Comparison of ENCODE assay signal across 15 mouse cellular contexts in genomic region chr3:52740466-52741026, GRCm38 (mm10).
DNase-seq lines count a peak whose midpoint lies in the region; ATAC-seq and TF ChIP-seq lines count a peak whose summit lies in the region.
"Had no signal": no experiment of that assay in that cellular context is flagged by ENCODE, and none has a peak within 500 bp of the region (broad histone marks: within the 10 kb centered on the region; RNA-seq: fewer than 3 reads in every experiment).

No protein-coding gene starts in this region.

- 0 out of 2 replicates have a peak, but pooled peaks cover 3% of the 10 kb centered on the region for H3K4me1 ChIP-seq in kidney, embryonic 14.5 days (ENCODE audit: control insufficient read depth, insufficient read depth, low read length)
- peaks cover 14% of the 10 kb centered on the region for H3K4me1 ChIP-seq in forebrain, embryonic 13.5 days
- H3K4me1 ChIP-seq in hindbrain, postnatal 0 days (ENCODE audit: insufficient read depth, low read length) = no peaks in the 10 kb centered on the region
- H3K4me1 ChIP-seq: liver, embryonic 13.5 days had no signal

- peak; percentile 34 for DNase-seq in kidney, adult 9 months
- peak; percentile 19 for DNase-seq in brain, adult 2 months (ENCODE audit: low read depth, low spot score)
- peak; percentile 61 for DNase-seq in hindbrain, postnatal 0 days (ENCODE audit: low spot score)
- no peak for DNase-seq in lung, postnatal 4 days
- no peak for DNase-seq in yolk sac, embryonic 10.5 days (ENCODE audit: low spot score)
- DNase-seq in left cerebral cortex, adult 18-20 months (ENCODE audit: low spot score in 2 of 2) = no peak
- DNase-seq: cerebellum, adult 18-20 months; gastrocnemius, postnatal 10 days; heart, postnatal 36 days; liver, embryonic 13.5 days; right cerebral cortex, adult 18-20 months had no signal

- no peak for ATAC-seq in kidney, embryonic 14.5 days (ENCODE audit: low FRiP score, low TSS enrichment)
- ATAC-seq in forebrain, embryonic 13.5 days = peak; percentile 59
- ATAC-seq in hindbrain, postnatal 0 days = peak; percentile 27; the same call in 1 of the 2 replicates
- ATAC-seq: lung, postnatal 0 days had no signal

- no peak overlapping the region for H3K9ac ChIP-seq in kidney, embryonic 14.5 days (ENCODE audit: low read depth, low read length)
- no peak overlapping the region for H3K9ac ChIP-seq in forebrain, embryonic 13.5 days
- H3K9ac ChIP-seq in hindbrain, postnatal 0 days (replicated peaks; ENCODE audit: low read length) = no peak overlapping the region
- H3K9ac ChIP-seq: liver, embryonic 13.5 days had no signal

- H3K4me3 ChIP-seq in kidney, embryonic 14.5 days (ENCODE audit: low read length) = no peak overlapping the region
- H3K4me3 ChIP-seq in forebrain, embryonic 13.5 days = no peak overlapping the region
- H3K4me3 ChIP-seq in hindbrain, postnatal 0 days (ENCODE audit: low read length) = no peak overlapping the region
- H3K4me3 ChIP-seq: liver, embryonic 13.5 days had no signal

- TF ChIP-seq CTCF in hindbrain, postnatal 0 days (IDR thresholded peaks at IDR 0.05; ENCODE audit: low read depth) = no peak

- WGBS in kidney, embryonic 14.5 days = 57% methylated on average over 9 of the region's 9 CpGs
- WGBS in forebrain, embryonic 13.5 days = 45% methylated on average over 9 of the region's 9 CpGs
- 47% methylated on average over 9 of the region's 9 CpGs for WGBS in hindbrain, postnatal 0 days

- H3K27ac ChIP-seq in kidney, embryonic 14.5 days (ENCODE audit: low read depth, low read length) = no peak overlapping the region
- H3K27ac ChIP-seq in forebrain, embryonic 13.5 days = peak overlapping the region; percentile 40
- no peak overlapping the region for H3K27ac ChIP-seq in hindbrain, postnatal 0 days
- H3K27ac ChIP-seq: liver, embryonic 13.5 days had no signal

- H3K27me3 ChIP-seq in kidney, embryonic 14.5 days (ENCODE audit: control insufficient read depth, insufficient read depth, low read length) = no peaks in the 10 kb centered on the region
- no peaks in the 10 kb centered on the region for H3K27me3 ChIP-seq in forebrain, embryonic 13.5 days
- 0 out of 2 replicates have a peak, but pooled peaks cover 5% of the 10 kb centered on the region for H3K27me3 ChIP-seq in hindbrain, postnatal 0 days (ENCODE audit: insufficient read depth, low read length)
- H3K27me3 ChIP-seq: liver, embryonic 13.5 days had no signal

- H3K36me3 ChIP-seq in kidney, embryonic 14.5 days (ENCODE audit: control insufficient read depth, insufficient read depth, low read length) = no peaks in the 10 kb centered on the region
- H3K36me3 ChIP-seq in forebrain, embryonic 13.5 days (ENCODE audit: poor library complexity, severe bottlenecking) = no peaks in the 10 kb centered on the region
- H3K36me3 ChIP-seq in hindbrain, postnatal 0 days (ENCODE audit: insufficient read depth, low read length) = no peaks in the 10 kb centered on the region
- H3K36me3 ChIP-seq: liver, embryonic 13.5 days had no signal

- no peaks in the 10 kb centered on the region for H3K9me3 ChIP-seq in kidney, embryonic 14.5 days (ENCODE audit: control insufficient read depth, low read length)
- no peaks in the 10 kb centered on the region for H3K9me3 ChIP-seq in forebrain, embryonic 13.5 days (replicated peaks)
- H3K9me3 ChIP-seq in hindbrain, postnatal 0 days (ENCODE audit: low read length) = no peaks in the 10 kb centered on the region
- H3K9me3 ChIP-seq: liver, embryonic 13.5 days had no signal

- no peak overlapping the region for H3K4me2 ChIP-seq in kidney, embryonic 14.5 days (replicated peaks; ENCODE audit: low read depth, low read length)
- H3K4me2 ChIP-seq in forebrain, embryonic 13.5 days = no peak overlapping the region
- H3K4me2 ChIP-seq in hindbrain, postnatal 0 days (ENCODE audit: low read depth, low read length) = no peak overlapping the region
- H3K4me2 ChIP-seq: heart, embryonic 11.5 days; liver, embryonic 13.5 days had no signal

Comparison
In these comparisons a context has a peak if more than half of its experiments do, and no peak if none do; other contexts are left out.
1. DNase-seq: peak in kidney, adult 9 months (single experiment), brain, adult 2 months (single experiment) and hindbrain, postnatal 0 days (single experiment); none in lung, postnatal 4 days (0 of 2), yolk sac, embryonic 10.5 days (single experiment) and left cerebral cortex, adult 18-20 months (0 of 2).